Mouse (Mus musculus): ENCODE results near the gene Olfr126. TPM values are rescaled to one million over a fixed set of nuclear protein-coding genes. Genes with fewer than 3 reads are reported as not detected.

The Olfr126 gene
- polyA plus RNA-seq (2021): not detected

DNA sequence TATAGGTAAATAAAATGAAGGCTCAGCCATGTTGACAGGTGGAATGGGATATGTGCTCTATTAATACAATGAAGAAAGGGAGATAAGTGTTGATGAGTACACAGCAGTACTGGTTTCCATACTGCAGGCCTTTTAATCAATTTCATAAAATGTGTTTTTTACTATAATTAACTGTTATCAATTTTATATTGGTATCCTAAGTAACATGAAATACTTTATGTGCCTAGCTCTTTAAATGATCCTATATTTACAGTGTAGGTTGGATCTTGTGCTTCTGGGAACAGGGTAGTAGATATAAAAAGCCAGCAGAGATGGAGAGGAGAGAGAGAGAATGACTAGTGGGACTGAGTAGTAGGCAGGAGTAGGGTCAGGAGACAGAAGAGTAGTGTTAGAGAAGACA, at the start of gene Olfr126:
Gene Olfr126, plus strand, starts transcription at position 301 of the 400 bp plus-strand sequence.
- no peak for TF ChIP-seq CTCF (IDR thresholded peaks at IDR 0.05)
- ATAC-seq (no peak), DNase-seq (ENCODE audit: low read depth, low spot score) (no peak)
- CTCF ChIA-PET: no interaction called here
- POLR2A ChIA-PET: no interaction called here
- H3K27me3 ChIP-seq: no peaks in the 10 kb centered on the region
- in situ Hi-C loops (cut with MboI; ENCODE audit: low pct_unique_long_range_greater_than_20kb): no loop called here

DNA sequence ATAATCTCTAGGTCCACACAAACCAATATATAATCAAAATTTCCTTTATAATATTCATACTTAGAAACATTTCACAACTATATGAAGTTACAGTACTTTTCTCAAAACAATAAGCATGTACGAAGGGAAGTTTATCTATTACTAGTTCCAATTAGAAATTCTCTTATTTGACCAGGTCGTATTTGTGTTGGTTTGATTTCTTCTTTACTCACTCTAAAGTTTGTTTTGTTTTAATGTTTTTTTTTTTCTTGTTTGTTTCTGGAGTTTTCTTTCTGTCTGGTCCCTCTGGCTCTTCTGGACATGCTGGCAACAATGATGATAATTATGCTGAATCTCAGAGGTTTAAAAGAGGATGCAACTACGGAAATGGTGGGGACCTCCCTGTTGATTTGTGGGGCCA, 47.7 kb upstream of the Olfr126 start, which contains the start of gene Olfr124:
Gene Olfr124, plus strand, starts transcription at position 301 of the 400 bp plus-strand sequence.
- CTCF ChIA-PET: no interaction called here
- no peak for DNase-seq (ENCODE audit: low read depth, low spot score)
- ATAC-seq: no peak
- H3K27me3 ChIP-seq: no peaks in the 10 kb centered on the region
- TF ChIP-seq CTCF (IDR thresholded peaks at IDR 0.05): no peak
- in situ Hi-C loops (cut with MboI; ENCODE audit: low pct_unique_long_range_greater_than_20kb): no loop called here
- POLR2A ChIA-PET: no interaction called here

DNA sequence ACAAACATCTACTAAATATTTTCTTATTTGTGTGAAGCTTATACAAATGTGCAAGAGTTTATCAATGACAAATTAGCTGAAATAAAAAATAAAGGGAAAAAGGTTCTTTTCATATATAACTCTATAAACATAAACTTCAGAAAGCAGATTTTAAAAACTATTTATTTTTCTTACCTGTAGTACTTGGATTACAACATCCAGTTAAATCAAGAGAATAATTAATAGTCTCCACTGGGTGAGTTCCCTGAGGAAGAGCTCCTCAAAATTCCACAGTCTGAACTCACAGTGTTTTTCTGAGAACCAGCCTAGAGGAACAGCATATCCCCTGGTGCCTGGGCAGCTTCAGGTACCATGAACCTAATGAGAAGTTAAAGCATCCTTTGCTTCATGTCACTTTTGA, 14.6 kb upstream of the Olfr126 start, which contains the start of gene Olfr125:
Gene Olfr125, plus strand, starts transcription at position 301 of the 400 bp plus-strand sequence.
- ATAC-seq (no peak), DNase-seq (ENCODE audit: low read depth, low spot score) (no peak)
- H3K27me3 ChIP-seq: no peaks in the 10 kb centered on the region
- no peak for TF ChIP-seq CTCF (IDR thresholded peaks at IDR 0.05)
- in situ Hi-C loops (cut with MboI; ENCODE audit: low pct_unique_long_range_greater_than_20kb): no loop called here
- POLR2A ChIA-PET: no interaction called here
- CTCF ChIA-PET: interaction anchor here (1.0 kb wide), 1 partner anchor 28 kb away, joined by 3 read pairs; no protein-coding TSS in a partner anchor

DNA sequence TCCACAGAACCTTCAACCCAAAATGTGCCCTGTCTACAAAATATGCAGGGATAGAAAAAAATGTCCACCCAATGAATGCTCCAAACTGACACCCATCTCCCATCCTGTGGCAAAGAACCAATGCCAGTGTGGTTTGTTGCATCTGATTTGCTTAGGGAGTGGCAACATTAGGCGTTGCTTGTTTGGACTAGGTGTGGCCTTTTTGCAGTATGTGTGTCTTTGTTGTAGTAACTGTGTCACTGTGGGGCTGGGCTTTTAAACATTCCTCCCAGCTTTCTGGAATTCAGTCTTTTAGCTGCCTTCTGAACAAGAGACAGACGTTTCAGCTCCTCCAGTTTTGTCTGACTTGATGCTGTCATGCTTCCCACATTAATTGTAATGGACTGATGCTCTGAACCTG, 16.6 kb downstream of the Olfr126 start:
- POLR2A ChIA-PET: no interaction called here
- CTCF ChIA-PET: no interaction called here
- H3K27me3 ChIP-seq: no peaks in the 10 kb centered on the region
- DNase-seq (ENCODE audit: low read depth, low spot score) (no peak), ATAC-seq (no peak)
- in situ Hi-C loops (cut with MboI; ENCODE audit: low pct_unique_long_range_greater_than_20kb): no loop called here
- no peak for TF ChIP-seq CTCF (IDR thresholded peaks at IDR 0.05)

DNA sequence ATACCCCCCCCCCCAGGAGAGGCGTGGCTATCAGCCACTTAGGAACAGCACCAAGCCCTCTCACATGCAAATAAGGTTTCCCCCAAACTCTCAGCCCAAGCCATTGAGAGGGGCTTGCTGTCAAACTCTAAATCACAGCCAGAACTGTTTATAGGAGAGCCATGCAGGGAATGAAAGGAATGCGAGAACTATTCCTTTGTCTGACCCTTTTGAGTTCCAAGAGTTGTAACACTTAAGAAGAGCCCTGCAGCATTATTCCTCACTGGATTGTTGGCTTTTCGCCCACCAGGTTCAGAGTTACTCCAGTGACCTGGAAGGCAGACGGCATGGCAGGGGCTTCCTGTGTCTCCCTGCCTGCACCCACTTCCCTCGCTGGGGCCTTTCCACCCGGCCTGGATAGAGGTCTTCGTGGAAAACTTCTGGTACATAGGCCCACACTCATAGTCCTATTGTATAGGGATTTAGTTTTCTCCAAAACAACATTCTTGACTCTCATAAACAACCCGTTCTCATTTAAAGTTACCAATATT, 22.5 kb downstream of the Olfr126 start:
- TF ChIP-seq CTCF (IDR thresholded peaks at IDR 0.05): no peak
- in situ Hi-C loops (cut with MboI; ENCODE audit: low pct_unique_long_range_greater_than_20kb): no loop called here
- no peak for ATAC-seq
- H3K27me3 ChIP-seq: no peaks in the 10 kb centered on the region
- ChIA-PET CTCF (no interaction called here), POLR2A (no interaction called here)
- DNase-seq (ENCODE audit: low read depth, low spot score): no peak

DNA sequence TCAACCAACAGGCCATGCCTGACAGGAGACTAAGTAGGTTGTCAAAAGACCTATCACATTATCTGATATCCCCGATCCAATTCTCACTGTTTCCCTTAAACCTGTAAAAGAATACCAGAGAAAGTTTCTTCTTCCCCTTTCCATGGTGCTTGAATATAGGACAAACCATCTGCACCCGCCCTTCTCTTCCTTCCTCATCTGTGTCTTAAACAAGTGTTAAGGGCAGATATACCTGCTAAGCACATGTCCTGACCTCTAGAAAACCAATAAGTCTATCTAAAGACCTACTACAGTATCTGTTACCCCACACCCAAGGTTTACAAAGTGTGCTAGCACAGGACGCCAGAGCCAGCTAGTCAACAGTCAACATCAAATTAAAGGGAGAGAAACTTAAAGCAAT, 26.5 kb downstream of the Olfr126 start:
- POLR2A ChIA-PET: no interaction called here
- in situ Hi-C loops (cut with MboI; ENCODE audit: low pct_unique_long_range_greater_than_20kb): no loop called here
- CTCF ChIA-PET: no interaction called here
- H3K27me3 ChIP-seq: no peaks in the 10 kb centered on the region
- no peak for TF ChIP-seq CTCF (IDR thresholded peaks at IDR 0.05)
- DNase-seq (ENCODE audit: low read depth, low spot score) (no peak), ATAC-seq (no peak)

DNA sequence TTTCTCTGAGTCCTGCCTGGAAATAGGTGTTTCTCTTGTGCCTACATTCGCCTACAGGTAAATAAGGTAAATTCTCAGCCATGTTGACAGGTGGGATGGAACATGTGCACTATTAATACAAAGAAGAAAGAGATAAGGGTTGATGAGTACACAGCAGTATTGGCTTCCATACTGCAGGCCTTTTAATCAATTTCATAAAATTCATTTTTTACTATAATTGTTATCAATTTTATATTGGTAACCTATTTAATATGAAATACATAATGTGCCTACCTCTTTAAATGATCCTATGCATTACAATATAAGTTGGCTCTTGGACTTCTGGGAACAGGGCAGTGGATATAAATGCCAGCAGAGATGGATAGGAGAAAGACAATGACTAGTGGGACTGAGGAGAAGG, 52.9 kb downstream of the Olfr126 start, which contains the start of gene Olfr127:
Gene Olfr127, plus strand, starts transcription at position 301 of the 400 bp plus-strand sequence.
- ATAC-seq (no peak), DNase-seq (ENCODE audit: low read depth, low spot score) (no peak)
- in situ Hi-C loops (cut with MboI; ENCODE audit: low pct_unique_long_range_greater_than_20kb): no loop called here
- POLR2A ChIA-PET: no interaction called here
- CTCF ChIA-PET: no interaction called here
- H3K27me3 ChIP-seq: no peaks in the 10 kb centered on the region
- no peak for TF ChIP-seq CTCF (IDR thresholded peaks at IDR 0.05)

Other genes with a start within 250 kb of the Olfr126 start
- gene Olfr115, start 220.4 kb upstream of the Olfr126 start, polyA plus RNA-seq (2021): not detected
- not detected for gene Olfr116, start 220.3 kb upstream of the Olfr126 start, polyA plus RNA-seq (2021)
- not detected for gene Olfr117, start 183.7 kb upstream of the Olfr126 start, polyA plus RNA-seq (2021)
- gene Olfr118, start 180.5 kb upstream of the Olfr126 start, polyA plus RNA-seq (2021): 0.03 TPM
- not detected for gene Olfr119, start 150.9 kb upstream of the Olfr126 start, polyA plus RNA-seq (2021)
- gene Olfr120, start 125.7 kb upstream of the Olfr126 start, polyA plus RNA-seq (2021): not detected
- gene Olfr121, start 98.6 kb upstream of the Olfr126 start, polyA plus RNA-seq (2021): not detected
- not detected for gene Olfr122, start 78.9 kb upstream of the Olfr126 start, polyA plus RNA-seq (2021)
- gene Olfr123, start 54.0 kb upstream of the Olfr126 start, polyA plus RNA-seq (2021): not detected
- not detected for gene Olfr124, start 47.6 kb upstream of the Olfr126 start, polyA plus RNA-seq (2021)
- gene Olfr125, start 14.5 kb upstream of the Olfr126 start, polyA plus RNA-seq (2021): not detected
- 0.08 TPM for gene Olfr127, start 53.0 kb downstream of the Olfr126 start, polyA plus RNA-seq (2021)
- not detected for gene Olfr128, start 73.1 kb downstream of the Olfr126 start, polyA plus RNA-seq (2021)
- not detected for gene Olfr761, start 105.6 kb downstream of the Olfr126 start, polyA plus RNA-seq (2021)
- not detected for gene Olfr129, start 212.6 kb downstream of the Olfr126 start, polyA plus RNA-seq (2021)
- not detected for gene Olfr130, start 216.4 kb downstream of the Olfr126 start, polyA plus RNA-seq (2021)
- not detected for gene Olfr131, start 241.2 kb downstream of the Olfr126 start, polyA plus RNA-seq (2021)

Measured in Patski (cell line).